Mouse (Mus musculus) spleen, adult 2 months (tissue): ENCODE measurements around the gene Sdhaf4. TPM values are rescaled to one million over a fixed set of nuclear protein-coding genes. Genes with fewer than 3 reads are reported as not detected.
A peak's percentile ranks its signal among the peaks of the same experiment; 100 is the strongest.

Source experiments
- DNase-seq, 2 experiments: peaks; one replicate each; pipeline versions ENCODE4 v3.0.0 to v3.0.0-alpha.2; 2012 to 2021; ENCODE audit warnings: low spot score in 2 of 2, low read depth in 1 of 2
- H3K27ac ChIP-seq: fragments of 200-500 bp; 2 replicates; pipeline ENCODE4 v1.5.1; 2012; ENCODE audit warnings: low read length, inconsistent platforms; ENCODE audit not compliant: insufficient read depth
- H3K27me3 ChIP-seq: fragments of 200-500 bp; 2 replicates; pipeline ENCODE4 v1.6.1; 2012; ENCODE audit warnings: mild to moderate bottlenecking, moderate library complexity, low read length, inconsistent platforms; ENCODE audit not compliant: control insufficient read depth, insufficient read depth
- H3K36me3 ChIP-seq: fragments of 200-500 bp; 2 replicates; pipeline ENCODE4 v1.6.1; 2012; ENCODE audit warnings: mild to moderate bottlenecking, low read length, inconsistent platforms; ENCODE audit not compliant: control insufficient read depth, insufficient read depth
- H3K4me1 ChIP-seq: fragments of 200-500 bp; 2 replicates; pipeline ENCODE4 v1.6.1; 2011; ENCODE audit warnings: inconsistent platforms; ENCODE audit not compliant: control insufficient read depth, insufficient read depth, insufficient read length
- H3K4me3 ChIP-seq: fragments of 200-500 bp; 2 replicates; pipeline ENCODE4 v1.5.1; 2011; ENCODE audit warnings: mild to moderate bottlenecking, inconsistent platforms; ENCODE audit not compliant: insufficient read depth, insufficient read length; ENCODE audit errors: extremely low read depth
- CTCF ChIP-seq: fragments of 200-500 bp; IDR thresholded peaks from 2 replicates; pipeline ENCODE4 v1.5.1; 2011; ENCODE audit warnings: mild to moderate bottlenecking, inconsistent platforms; ENCODE audit not compliant: insufficient read depth, insufficient read length, insufficient replicate concordance; ENCODE audit errors: extremely low read depth
- POLR2A ChIP-seq: fragments of 200-500 bp; IDR thresholded peaks from 2 replicates; pipeline ENCODE4 v1.6.1; 2011; ENCODE audit warnings: low read depth, low read length, inconsistent platforms
- WGBS: fragments of 180-500 bp; shearing (Covaris S2); methylation state at CpG from one replicate; pipeline ENCODE4 v1.1.7; 2018; 5-methylcytosine and 5-hydroxymethylcytosine counted together
- polyA plus RNA-seq: library from polyadenylated mRNA; depleted of rRNA; stranded (reverse); fragments of >200 nt; gene quantifications from 2 replicates; pipeline ENCODE4 v1.2.3, GENCODE M21; 2012; rRNA removed

The Sdhaf4 gene
- polyA plus RNA-seq = 3.1 TPM in 2 replicates

GRCm38 (mm10) chr1:24005070-24005804 lies at the start of gene Sdhaf4:
TSS of gene Sdhaf4 (minus strand) at chr1:24005656.
- TF ChIP-seq POLR2A (peak; percentile 48), CTCF (no peak)
- no peaks in the 10 kb centered on the region for H3K4me1 ChIP-seq
- 0 out of 2 replicates have a peak, but pooled peaks cover 1% of the 10 kb centered on the region for H3K36me3 ChIP-seq
- peak within 1 kb of the TSS; percentile 74 for H3K27ac ChIP-seq
- WGBS = 2% methylated on average over 47 of the region's 47 CpGs
- H3K4me3 ChIP-seq = peak within 1 kb of the TSS; percentile 90
- DNase-seq = peak; percentile 65 to 86
- no peaks in the 10 kb centered on the region for H3K27me3 ChIP-seq

DNA sequence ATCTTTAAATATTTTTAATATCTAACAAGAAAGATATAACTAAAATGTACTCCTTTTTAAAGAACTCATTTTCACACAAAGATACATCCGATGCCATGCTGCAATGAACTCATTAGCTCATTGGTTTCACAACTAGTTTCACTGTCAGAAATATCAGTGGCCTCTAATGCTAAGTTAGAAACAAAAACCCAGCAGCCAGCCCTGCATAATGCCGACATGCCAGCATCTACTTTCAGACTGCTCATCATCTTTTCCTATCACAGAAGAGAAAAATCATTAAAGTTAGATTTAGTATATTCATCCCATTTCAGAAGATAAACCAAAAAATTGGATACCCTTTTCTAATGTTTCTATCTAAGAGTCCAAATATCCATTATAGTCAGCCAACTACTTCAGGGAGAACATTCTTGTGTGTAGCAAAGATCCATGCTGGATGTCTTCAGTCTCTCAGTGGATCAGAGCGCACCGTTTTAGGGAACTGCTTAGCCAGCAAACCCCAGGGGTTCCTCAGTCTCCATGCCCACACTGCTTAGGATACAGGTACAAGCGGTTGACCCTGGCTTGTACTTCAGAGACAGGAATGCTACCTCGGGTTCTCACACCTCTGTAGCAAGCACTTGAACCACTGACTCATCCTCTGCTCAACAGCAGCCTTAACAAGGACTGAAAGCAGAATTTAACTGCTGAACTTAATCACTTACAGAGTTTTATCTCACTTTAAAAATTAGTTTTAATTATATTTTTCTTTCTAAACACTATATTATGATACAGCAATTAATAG lies 41.5 kb upstream of the Sdhaf4 start:
- Histone ChIP-seq H3K4me3 (no peak overlapping the region), H3K36me3 (no peaks in the 10 kb centered on the region), H3K4me1 (no peaks in the 10 kb centered on the region), H3K27me3 (no peaks in the 10 kb centered on the region), H3K27ac (no peak overlapping the region)
- 85% methylated on average over 6 of the region's 6 CpGs for WGBS
- DNase-seq = no peak
- TF ChIP-seq CTCF (no peak), POLR2A (no peak)

- Histone ChIP-seq H3K36me3 (no peaks in the 10 kb centered on the region), H3K4me1 (no peaks in the 10 kb centered on the region), H3K27me3 (no peaks in the 10 kb centered on the region), H3K27ac (no peak overlapping the region), H3K4me3 (no peak overlapping the region)
- no peak for DNase-seq
- TF ChIP-seq POLR2A (no peak), CTCF (no peak)
- 67% methylated on average over 5 of the region's 5 CpGs for WGBS
These were observed 40.2 kb upstream of the Sdhaf4 start for GRCm38 (mm10) chr1:24045627-24046026.

DNA sequence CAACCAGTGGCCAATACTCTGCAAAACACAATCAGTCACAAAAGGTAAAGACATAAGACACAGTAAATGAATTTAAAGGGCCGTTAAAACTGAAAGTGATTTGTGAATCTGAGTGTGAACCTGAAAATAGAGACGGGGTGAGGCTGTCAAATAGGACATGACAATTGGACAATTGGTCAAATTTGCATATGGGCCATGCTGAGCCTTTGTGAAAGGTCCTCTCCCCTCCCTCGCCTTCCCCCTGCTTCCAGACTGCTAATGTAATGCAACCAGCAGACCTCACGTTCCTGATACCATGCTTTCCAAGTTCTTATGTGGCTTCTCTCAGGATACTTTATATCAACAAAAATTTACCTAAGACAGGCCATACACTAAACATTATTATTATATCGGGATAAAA lies 37.6 kb upstream of the Sdhaf4 start:
- no peaks in the 10 kb centered on the region for H3K36me3 ChIP-seq
- no peaks in the 10 kb centered on the region for H3K4me1 ChIP-seq
- DNase-seq = no peak
- 81% methylated on average over 5 of the region's 5 CpGs for WGBS
- H3K27ac ChIP-seq = no peak overlapping the region
- no peak for TF ChIP-seq POLR2A
- TF ChIP-seq CTCF = no peak
- H3K27me3 ChIP-seq = no peaks in the 10 kb centered on the region
- no peak overlapping the region for H3K4me3 ChIP-seq

DNA sequence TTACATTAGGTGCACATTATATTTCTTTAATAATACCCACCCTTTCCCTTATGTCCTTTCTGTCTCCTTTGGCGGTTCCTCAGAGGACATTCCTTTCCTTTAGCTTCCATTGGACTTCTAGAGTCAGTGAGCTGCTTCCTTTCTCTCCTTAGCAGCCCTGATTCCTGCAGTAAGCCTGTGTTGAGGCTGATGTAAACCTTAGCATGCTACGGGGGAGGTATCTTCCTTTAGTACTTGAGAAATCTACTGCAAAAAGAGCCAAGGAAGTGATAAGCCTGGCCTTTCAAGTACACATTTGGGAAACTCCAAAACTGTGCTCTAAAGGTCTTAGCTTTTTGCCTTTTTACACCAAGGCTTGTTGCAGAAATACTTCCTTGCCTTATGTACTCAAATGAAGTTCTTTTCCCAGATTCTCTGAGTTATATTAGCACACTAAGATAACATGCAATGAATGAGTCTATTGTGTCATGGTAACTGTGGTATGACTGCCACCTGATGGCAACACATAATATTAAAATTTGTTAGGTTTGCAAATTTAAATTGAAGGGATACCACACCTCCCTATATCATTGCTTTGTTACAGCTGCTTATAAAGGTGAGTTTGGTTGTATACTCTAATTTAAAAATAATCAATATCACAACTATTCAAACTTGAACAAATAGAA lies 28.4 kb upstream of the Sdhaf4 start:
- Histone ChIP-seq H3K36me3 (no peaks in the 10 kb centered on the region), H3K4me3 (no peak overlapping the region), H3K27me3 (no peaks in the 10 kb centered on the region), H3K27ac (no peak overlapping the region), H3K4me1 (no peaks in the 10 kb centered on the region)
- DNase-seq = no peak
- WGBS = 89% methylated on average over 2 of the region's 2 CpGs
- TF ChIP-seq POLR2A (no peak), CTCF (no peak)

GRCm38 (mm10) chr1:24010821-24011220 lies 5.4 kb upstream of the Sdhaf4 start:
- TF ChIP-seq POLR2A = no peak
- no peak for TF ChIP-seq CTCF
- Histone ChIP-seq H3K36me3 (no peaks in the 10 kb centered on the region), H3K27ac (no peak overlapping the region), H3K27me3 (no peaks in the 10 kb centered on the region), H3K4me3 (no peak overlapping the region), H3K4me1 (no peaks in the 10 kb centered on the region)
- DNase-seq = no peak
- 92% methylated on average over 6 of the region's 6 CpGs for WGBS
